ENCODE assay signal across 8 mouse cellular contexts in genomic region chr3:129214146-129214665, GRCm38 (mm10). TPM values are rescaled to one million over a fixed set of nuclear protein-coding genes. Genes with fewer than 3 reads are reported as not detected.
DNase-seq lines count a peak whose midpoint lies in the region; ATAC-seq and TF ChIP-seq lines count a peak whose summit lies in the region.

No protein-coding gene starts in this region.

- TF ChIP-seq POLR2A in cortical plate, adult 2 months (IDR thresholded peaks at IDR 0.05; ENCODE audit: extremely low read depth, insufficient read depth, low read length) = no peak

- under 1% methylated on average over 33 of the region's 34 CpGs for WGBS in kidney, embryonic 15.5 days
- under 1% methylated on average over 34 of the region's 34 CpGs for WGBS in hindbrain, embryonic 14.5 days
- WGBS in midbrain, embryonic 12.5 days = under 1% methylated on average over 34 of the region's 34 CpGs

- H3K36me3 ChIP-seq in kidney, embryonic 15.5 days = no peaks in the 10 kb centered on the region
- H3K36me3 ChIP-seq in hindbrain, embryonic 14.5 days (replicated peaks; ENCODE audit: control insufficient read depth, insufficient read depth) = no peaks in the 10 kb centered on the region
- H3K36me3 ChIP-seq in midbrain, embryonic 12.5 days = no peaks in the 10 kb centered on the region

- peaks cover 35% of the 10 kb centered on the region for H3K4me1 ChIP-seq in kidney, embryonic 15.5 days
- H3K4me1 ChIP-seq in cortical plate, adult 2 months (ENCODE audit: control insufficient read depth, insufficient read depth, low read length) = no peaks in the 10 kb centered on the region
- no peaks in the 10 kb centered on the region for H3K4me1 ChIP-seq in hindbrain, embryonic 14.5 days (replicated peaks; ENCODE audit: control insufficient read depth, insufficient read depth, low read length)
- H3K4me1 ChIP-seq in midbrain, embryonic 12.5 days = peaks cover 23% of the 10 kb centered on the region

- DNase-seq in kidney, adult 11 months = no peak
- DNase-seq in hindbrain, embryonic 14.5 days (ENCODE audit: low spot score) = peak; percentile 25
- DNase-seq in spleen, postnatal 10 days (ENCODE audit: low spot score in 2 of 2) = no peak
- DNase-seq in right cerebral cortex, adult 2 months (ENCODE audit: low spot score in 2 of 2) = no peak
- DNase-seq in spleen, postnatal 36 days (ENCODE audit: low spot score in 2 of 2) = no peak

- H3K4me2 ChIP-seq in kidney, embryonic 15.5 days = peak overlapping the region; percentile 90
- H3K4me2 ChIP-seq in hindbrain, embryonic 14.5 days (replicated peaks) = peak overlapping the region; percentile 53
- H3K4me2 ChIP-seq in midbrain, embryonic 12.5 days (replicated peaks) = peak overlapping the region; percentile 79

- H3K27ac ChIP-seq in kidney, embryonic 15.5 days = no peak overlapping the region
- no peak overlapping the region for H3K27ac ChIP-seq in cortical plate, adult 2 months (ENCODE audit: insufficient read depth, low read length)
- H3K27ac ChIP-seq in hindbrain, embryonic 14.5 days = no peak overlapping the region
- H3K27ac ChIP-seq in midbrain, embryonic 12.5 days (replicated peaks) = peak overlapping the region; percentile 64

- peak overlapping the region; percentile 35; the same call in 1 of the 2 replicates for H3K9ac ChIP-seq in kidney, embryonic 15.5 days
- no peak overlapping the region for H3K9ac ChIP-seq in hindbrain, embryonic 14.5 days
- H3K9ac ChIP-seq in midbrain, embryonic 12.5 days (replicated peaks) = peak overlapping the region; percentile 53

- H3K27me3 ChIP-seq in kidney, embryonic 15.5 days = peaks cover 98% of the 10 kb centered on the region
- H3K27me3 ChIP-seq in hindbrain, embryonic 14.5 days (ENCODE audit: control insufficient read depth, insufficient read depth, low read length) = peaks cover 93% of the 10 kb centered on the region
- H3K27me3 ChIP-seq in midbrain, embryonic 12.5 days = peaks cover 93% of the 10 kb centered on the region

- no peak for TF ChIP-seq CTCF in cortical plate, adult 2 months (IDR thresholded peaks at IDR 0.05; ENCODE audit: extremely low read depth, insufficient read depth, low read length)

- H3K4me3 ChIP-seq in kidney, embryonic 15.5 days (replicated peaks) = peak overlapping the region; percentile 54
- peak overlapping the region; percentile 12; the same call in 1 of the 2 replicates for H3K4me3 ChIP-seq in cortical plate, adult 2 months (ENCODE audit: insufficient read depth, low read length)
- peak overlapping the region; percentile 26 for H3K4me3 ChIP-seq in hindbrain, embryonic 14.5 days (replicated peaks; ENCODE audit: low read length)
- peak overlapping the region; percentile 53 for H3K4me3 ChIP-seq in midbrain, embryonic 12.5 days

- no peaks in the 10 kb centered on the region for H3K9me3 ChIP-seq in kidney, embryonic 15.5 days (replicated peaks)
- H3K9me3 ChIP-seq in hindbrain, embryonic 14.5 days (ENCODE audit: control insufficient read depth, low read length) = no peaks in the 10 kb centered on the region
- no peaks in the 10 kb centered on the region for H3K9me3 ChIP-seq in midbrain, embryonic 12.5 days

- peak; percentile 3; the same call in 1 of the 2 replicates for ATAC-seq in kidney, embryonic 15.5 days (replicated peaks; ENCODE audit: low FRiP score)
- ATAC-seq in hindbrain, embryonic 14.5 days (ENCODE audit: low FRiP score) = no peak
- peak; percentile 4; the same call in 1 of the 2 replicates for ATAC-seq in midbrain, embryonic 12.5 days (ENCODE audit: low FRiP score, low read depth)

RNA-seq across cellular contexts. Expression of gene Pitx2, which starts 14.5 kb away (rescaled TPM):
- polyA plus RNA-seq in kidney, embryonic 15.5 days (2015; fragmentation: Nextera tagmentation; extraction: Ambion mirVana) = 6.2 and 9.8 TPM in 2 replicates
- polyA plus RNA-seq in cortical plate, adult 2 months (2012; rRNA removed) = not detected in 2 replicates
- 1.3 and 2.0 TPM in 2 replicates for polyA plus RNA-seq in hindbrain, embryonic 14.5 days (2014; fragmentation: Nextera tagmentation; extraction: Ambion mirVana)
- polyA plus RNA-seq in midbrain, embryonic 12.5 days (2016; fragmentation: Nextera tagmentation; extraction: Ambion mirVana) = 65.6 and 78.1 TPM in 2 replicates
